Mouse (Mus musculus) spleen, adult 2 months (tissue): ENCODE data around the gene Erc2. TPM values are rescaled to one million over a fixed set of nuclear protein-coding genes. Genes with fewer than 3 reads are reported as not detected.
"Not testable (repeated sequence)": the region's sequence is repeated elsewhere in the genome, so short reads cannot be mapped to it uniquely, and the experiment has no call there.

Experiments
- DNase-seq, 2 experiments: peaks; one replicate each; pipeline versions ENCODE4 v3.0.0 to v3.0.0-alpha.2; 2012 to 2021; ENCODE audit warnings: low spot score in 2 of 2, low read depth in 1 of 2
- H3K27ac ChIP-seq: fragments of 200-500 bp; 2 replicates; pipeline ENCODE4 v1.5.1; 2012; ENCODE audit warnings: low read length, inconsistent platforms; ENCODE audit not compliant: insufficient read depth
- H3K27me3 ChIP-seq: fragments of 200-500 bp; 2 replicates; pipeline ENCODE4 v1.6.1; 2012; ENCODE audit warnings: mild to moderate bottlenecking, moderate library complexity, low read length, inconsistent platforms; ENCODE audit not compliant: control insufficient read depth, insufficient read depth
- H3K36me3 ChIP-seq: fragments of 200-500 bp; 2 replicates; pipeline ENCODE4 v1.6.1; 2012; ENCODE audit warnings: mild to moderate bottlenecking, low read length, inconsistent platforms; ENCODE audit not compliant: control insufficient read depth, insufficient read depth
- H3K4me1 ChIP-seq: fragments of 200-500 bp; 2 replicates; pipeline ENCODE4 v1.6.1; 2011; ENCODE audit warnings: inconsistent platforms; ENCODE audit not compliant: control insufficient read depth, insufficient read depth, insufficient read length
- H3K4me3 ChIP-seq: fragments of 200-500 bp; 2 replicates; pipeline ENCODE4 v1.5.1; 2011; ENCODE audit warnings: mild to moderate bottlenecking, inconsistent platforms; ENCODE audit not compliant: insufficient read depth, insufficient read length; ENCODE audit errors: extremely low read depth
- CTCF ChIP-seq: fragments of 200-500 bp; IDR thresholded peaks from 2 replicates; pipeline ENCODE4 v1.5.1; 2011; ENCODE audit warnings: mild to moderate bottlenecking, inconsistent platforms; ENCODE audit not compliant: insufficient read depth, insufficient read length, insufficient replicate concordance; ENCODE audit errors: extremely low read depth
- POLR2A ChIP-seq: fragments of 200-500 bp; IDR thresholded peaks from 2 replicates; pipeline ENCODE4 v1.6.1; 2011; ENCODE audit warnings: low read depth, low read length, inconsistent platforms
- WGBS: fragments of 180-500 bp; shearing (Covaris S2); methylation state at CpG from one replicate; pipeline ENCODE4 v1.1.7; 2018; 5-methylcytosine and 5-hydroxymethylcytosine counted together
- polyA plus RNA-seq: library from polyadenylated mRNA; depleted of rRNA; stranded (reverse); fragments of >200 nt; gene quantifications from 2 replicates; pipeline ENCODE4 v1.2.3, GENCODE M21; 2012

Gene Erc2
- polyA plus RNA-seq, 1 experiment = 0.11 TPM

GRCm38 (mm10) chr14:27862299-27862698 is 240.1 kb downstream of the Erc2 start:
- no peak for DNase-seq
- no peak overlapping the region for H3K27ac ChIP-seq
- H3K27me3 ChIP-seq = no peaks in the 10 kb centered on the region
- H3K36me3 ChIP-seq = no peaks in the 10 kb centered on the region
- no peak overlapping the region for H3K4me3 ChIP-seq
- TF ChIP-seq POLR2A (no peak), CTCF (no peak)
- no peaks in the 10 kb centered on the region for H3K4me1 ChIP-seq

GRCm38 (mm10) chr14:27867386-27867785 is 245.2 kb downstream of the Erc2 start:
- H3K27me3 ChIP-seq = no peaks in the 10 kb centered on the region
- no peak for DNase-seq
- H3K27ac ChIP-seq = no peak overlapping the region

GRCm38 (mm10) chr14:27873619-27874018 is 251.4 kb downstream of the Erc2 start:
- no peaks in the 10 kb centered on the region for H3K36me3 ChIP-seq
- H3K4me3 ChIP-seq = no peak overlapping the region
- no peak for TF ChIP-seq POLR2A
- TF ChIP-seq CTCF = no peak
- WGBS = 85% methylated on average over 1 of the region's 1 CpGs
- H3K4me1 ChIP-seq = no peaks in the 10 kb centered on the region
- H3K27me3 ChIP-seq = no peaks in the 10 kb centered on the region
- DNase-seq = no peak
- H3K27ac ChIP-seq = no peak overlapping the region

More at GRCm38 (mm10) chr14:27867386-27867785, 245.2 kb downstream of the Erc2 start:
- Histone ChIP-seq H3K4me1 (no peaks in the 10 kb centered on the region), H3K36me3 (no peaks in the 10 kb centered on the region), H3K4me3 (no peak overlapping the region)
- TF ChIP-seq POLR2A = no peak
- TF ChIP-seq CTCF = no peak

GRCm38 (mm10) chr14:27875991-27876411 is 253.8 kb downstream of the Erc2 start:
- Histone ChIP-seq H3K27me3 (no peaks in the 10 kb centered on the region), H3K36me3 (no peaks in the 10 kb centered on the region), H3K4me1 (no peaks in the 10 kb centered on the region), H3K4me3 (no peak overlapping the region), H3K27ac (no peak overlapping the region)
- TF ChIP-seq POLR2A (no peak), CTCF (no peak)
- 88% methylated on average over 13 of the region's 13 CpGs for WGBS
- DNase-seq = no peak

GRCm38 (mm10) chr14:27881972-27882371 is 259.7 kb downstream of the Erc2 start:
- WGBS = 81% methylated on average over 5 of the region's 5 CpGs
- H3K4me3 ChIP-seq = no peak overlapping the region
- H3K27me3 ChIP-seq = no peaks in the 10 kb centered on the region
- no peak overlapping the region for H3K27ac ChIP-seq
- TF ChIP-seq CTCF (no peak), POLR2A (no peak)
- H3K36me3 ChIP-seq = no peaks in the 10 kb centered on the region
- DNase-seq = no peak
- no peaks in the 10 kb centered on the region for H3K4me1 ChIP-seq

GRCm38 (mm10) chr14:27886337-27886736 is 264.1 kb downstream of the Erc2 start:
- not testable (repeated sequence) for H3K4me3 ChIP-seq, H3K27me3 ChIP-seq, H3K27ac ChIP-seq, H3K4me1 ChIP-seq, DNase-seq, H3K36me3 ChIP-seq
- 82% methylated on average over 5 of the region's 5 CpGs for WGBS

- DNase-seq = no peak
- no peaks in the 10 kb centered on the region for H3K4me1 ChIP-seq
- no peak overlapping the region for H3K27ac ChIP-seq
- H3K4me3 ChIP-seq = no peak overlapping the region
- no peaks in the 10 kb centered on the region for H3K27me3 ChIP-seq
- 86% methylated on average over 5 of the region's 5 CpGs for WGBS
- no peak for TF ChIP-seq POLR2A
- TF ChIP-seq CTCF = no peak
- no peaks in the 10 kb centered on the region for H3K36me3 ChIP-seq
These were observed 265.3 kb downstream of the Erc2 start for GRCm38 (mm10) chr14:27887488-27887887.
